Mouse (Mus musculus): ENCODE data around the gene Cttn. TPM values are rescaled to one million over a fixed set of nuclear protein-coding genes. Genes with fewer than 3 reads are reported as not detected.

The Cttn gene
- polyA plus RNA-seq, 1 experiment from 2014 or later: 169 TPM

DNA sequence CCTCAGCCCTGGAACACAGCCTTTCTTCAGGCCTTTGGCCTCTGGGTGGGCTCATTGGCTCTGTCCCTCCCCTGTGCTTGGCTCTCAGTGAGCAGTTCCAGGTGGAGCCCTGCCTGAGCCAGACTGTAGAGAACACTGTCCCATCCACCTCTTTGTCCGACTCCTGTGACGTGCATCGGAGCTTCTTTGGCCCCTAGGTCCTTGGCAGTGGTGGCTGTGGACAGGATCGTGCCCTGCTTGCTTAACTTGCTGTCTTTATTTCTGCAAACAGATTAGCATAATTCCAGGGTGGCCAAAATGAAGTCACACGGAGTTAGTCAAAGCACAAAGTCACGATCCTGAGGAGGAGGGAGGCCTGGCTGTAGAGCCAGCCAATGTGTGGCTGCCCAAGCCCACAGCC is 49.3 kb downstream of the Cttn start:
- Histone ChIP-seq H3K27ac (replicated peaks; ENCODE audit: low read depth, low read length) (no peak overlapping the region), H3K9ac (replicated peaks; ENCODE audit: low read length) (no peak overlapping the region), H3K36me3 (replicated peaks; ENCODE audit: control insufficient read depth, insufficient read depth, low read depth, low read length) (no peaks in the 10 kb centered on the region), H3K9me3 (replicated peaks; ENCODE audit: control insufficient read depth, low read length) (no peaks in the 10 kb centered on the region), H3K4me2 (ENCODE audit: low read depth, low read length) (no peak overlapping the region), H3K27me3 (ENCODE audit: control insufficient read depth, insufficient read depth, low read length) (no peaks in the 10 kb centered on the region), H3K4me3 (ENCODE audit: low read depth, low read length) (no peak overlapping the region), H3K4me1 (ENCODE audit: control insufficient read depth, insufficient read depth, low read length) (peaks cover 5% of the 10 kb centered on the region)
- DNase-seq (ENCODE audit: low spot score) (no peak), ATAC-seq (replicated peaks; ENCODE audit: insufficient number of reproducible peaks, low FRiP score, low TSS enrichment, low read depth) (no peak; the same call in 1 of the 2 replicates)
- WGBS: 72% methylated on average over 6 of the region's 6 CpGs

DNA sequence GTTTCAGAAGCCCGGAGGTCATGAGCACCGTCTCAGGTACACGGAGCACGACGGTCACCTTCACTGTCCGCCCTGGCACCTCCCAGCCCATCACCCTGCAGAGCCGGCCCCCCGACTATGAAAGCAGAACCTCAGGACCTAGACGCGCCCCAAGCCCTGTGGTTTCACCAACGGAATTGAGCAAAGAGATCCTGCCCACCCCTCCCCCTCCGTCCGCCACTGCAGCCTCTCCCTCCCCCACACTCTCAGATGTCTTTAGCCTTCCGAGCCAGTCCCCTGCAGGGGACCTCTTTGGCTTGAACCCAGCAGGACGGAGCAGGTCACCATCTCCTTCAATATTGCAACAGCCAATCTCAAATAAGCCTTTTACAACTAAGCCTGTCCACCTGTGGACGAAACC is 50.3 kb downstream of the Cttn start:
- no peak overlapping the region for H3K27ac ChIP-seq (replicated peaks; ENCODE audit: low read depth, low read length)
- no peak overlapping the region for H3K4me2 ChIP-seq (ENCODE audit: low read depth, low read length)

DNA sequence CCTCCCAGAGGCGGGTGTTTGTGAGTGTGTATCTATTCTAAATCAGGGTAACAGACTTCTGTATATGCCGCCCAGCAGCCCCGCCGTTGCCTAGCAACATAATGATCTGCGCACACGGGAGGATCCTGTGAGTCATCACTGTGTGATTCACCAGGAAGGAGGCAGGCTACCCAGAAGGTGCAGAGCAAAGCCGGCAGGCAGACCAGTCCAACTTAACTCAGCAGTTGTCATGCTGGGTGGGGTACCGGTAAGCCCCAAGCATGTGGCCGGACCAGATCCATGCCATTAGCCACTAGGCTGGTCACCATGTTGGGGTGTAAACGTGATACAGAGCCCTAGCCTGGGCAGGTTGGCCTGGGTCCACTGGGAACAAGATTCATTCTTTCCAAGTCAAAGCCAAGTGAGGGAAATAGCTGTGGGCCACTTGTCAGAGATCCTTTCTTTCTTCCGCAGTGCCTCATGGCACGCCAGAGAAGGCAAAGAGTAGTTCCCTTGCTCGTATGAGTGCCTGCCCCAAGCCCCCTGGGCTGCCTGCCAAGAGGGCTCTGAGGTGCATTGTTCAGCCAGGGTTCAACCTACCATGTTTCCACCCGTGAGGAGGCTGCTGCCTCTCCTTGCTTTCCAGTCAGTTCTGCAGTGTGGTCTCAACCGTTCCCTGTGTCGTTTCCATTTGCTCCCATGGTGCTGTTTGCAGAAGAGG is 53.0 kb downstream of the Cttn start:
- no peak overlapping the region for H3K4me2 ChIP-seq (ENCODE audit: low read depth, low read length)
- no peaks in the 10 kb centered on the region for H3K27me3 ChIP-seq (ENCODE audit: control insufficient read depth, insufficient read depth, low read length)
- DNase-seq (ENCODE audit: low spot score) (peak; percentile 41), ATAC-seq (replicated peaks; ENCODE audit: insufficient number of reproducible peaks, low FRiP score, low TSS enrichment, low read depth) (no peak)
- H3K27ac ChIP-seq (replicated peaks; ENCODE audit: low read depth, low read length): no peak overlapping the region
- WGBS: 52% methylated on average over 16 of the region's 16 CpGs
- H3K9ac ChIP-seq (replicated peaks; ENCODE audit: low read length): no peak overlapping the region
- H3K4me3 ChIP-seq (ENCODE audit: low read depth, low read length): no peak overlapping the region
- H3K9me3 ChIP-seq (replicated peaks; ENCODE audit: control insufficient read depth, low read length): no peaks in the 10 kb centered on the region
- peaks cover 5% of the 10 kb centered on the region for H3K4me1 ChIP-seq (ENCODE audit: control insufficient read depth, insufficient read depth, low read length)
- no peaks in the 10 kb centered on the region for H3K36me3 ChIP-seq (replicated peaks; ENCODE audit: control insufficient read depth, insufficient read depth, low read depth, low read length)

More for the DNA sequence above, 50.3 kb downstream of the Cttn start:
- ATAC-seq (replicated peaks; ENCODE audit: insufficient number of reproducible peaks, low FRiP score, low TSS enrichment, low read depth) (no peak), DNase-seq (ENCODE audit: low spot score) (peak; percentile 14)
- Histone ChIP-seq H3K9ac (replicated peaks; ENCODE audit: low read length) (no peak overlapping the region), H3K4me3 (ENCODE audit: low read depth, low read length) (no peak overlapping the region), H3K27me3 (ENCODE audit: control insufficient read depth, insufficient read depth, low read length) (no peaks in the 10 kb centered on the region), H3K36me3 (replicated peaks; ENCODE audit: control insufficient read depth, insufficient read depth, low read depth, low read length) (no peaks in the 10 kb centered on the region), H3K4me1 (ENCODE audit: control insufficient read depth, insufficient read depth, low read length) (peaks cover 5% of the 10 kb centered on the region), H3K9me3 (replicated peaks; ENCODE audit: control insufficient read depth, low read length) (no peaks in the 10 kb centered on the region)
- 20% methylated on average over 16 of the region's 16 CpGs for WGBS

DNA sequence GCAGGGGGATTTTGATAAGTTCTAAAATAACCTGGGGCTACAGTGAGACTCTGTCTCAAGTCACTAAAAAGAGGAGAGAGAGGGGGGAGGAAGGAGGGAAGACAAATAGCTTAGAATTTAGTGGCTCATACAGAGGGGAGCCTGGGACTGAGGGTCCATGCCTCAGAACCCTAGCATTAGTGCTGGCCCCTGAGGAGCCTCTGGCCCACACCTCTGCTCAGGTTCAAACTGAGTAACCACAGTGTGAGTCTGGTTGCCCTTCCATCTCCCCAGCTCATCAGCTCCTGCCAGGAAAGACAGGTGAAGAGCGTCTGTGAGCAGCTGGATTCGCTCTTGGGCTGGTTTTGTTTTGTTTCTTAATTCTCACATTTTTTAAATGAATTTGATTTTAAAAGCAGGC is 53.6 kb downstream of the Cttn start:
- DNase-seq (ENCODE audit: low spot score) (no peak), ATAC-seq (replicated peaks; ENCODE audit: insufficient number of reproducible peaks, low FRiP score, low TSS enrichment, low read depth) (no peak)
- peaks cover 5% of the 10 kb centered on the region for H3K4me1 ChIP-seq (ENCODE audit: control insufficient read depth, insufficient read depth, low read length)
- no peak overlapping the region for H3K27ac ChIP-seq (replicated peaks; ENCODE audit: low read depth, low read length)
- H3K27me3 ChIP-seq (ENCODE audit: control insufficient read depth, insufficient read depth, low read length): no peaks in the 10 kb centered on the region
- 83% methylated on average over 2 of the region's 2 CpGs for WGBS
- no peaks in the 10 kb centered on the region for H3K9me3 ChIP-seq (replicated peaks; ENCODE audit: control insufficient read depth, low read length)
- no peak overlapping the region for H3K9ac ChIP-seq (replicated peaks; ENCODE audit: low read length)
- no peaks in the 10 kb centered on the region for H3K36me3 ChIP-seq (replicated peaks; ENCODE audit: control insufficient read depth, insufficient read depth, low read depth, low read length)
- H3K4me2 ChIP-seq (ENCODE audit: low read depth, low read length): no peak overlapping the region
- H3K4me3 ChIP-seq (ENCODE audit: low read depth, low read length): no peak overlapping the region

DNA sequence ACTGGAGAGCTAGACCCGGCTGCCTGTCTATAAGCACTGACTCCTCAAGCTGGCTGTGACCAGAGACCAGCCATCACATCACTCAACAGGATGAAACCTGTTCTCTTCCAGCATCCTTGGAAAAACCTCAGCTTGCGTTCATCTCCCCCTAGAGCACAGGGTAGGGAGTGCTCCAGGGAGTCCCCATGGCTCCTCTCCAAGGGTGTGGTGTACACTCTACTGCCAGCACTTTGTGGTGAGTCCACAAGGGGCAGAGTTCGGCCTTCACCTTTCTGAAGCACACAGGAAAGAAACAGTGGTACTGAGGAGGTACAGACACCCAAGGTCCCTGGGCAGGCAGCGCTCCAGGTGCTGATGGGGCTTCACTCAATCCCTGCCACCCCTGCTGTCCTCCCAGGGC is 55.0 kb downstream of the Cttn start:
- Histone ChIP-seq H3K36me3 (replicated peaks; ENCODE audit: control insufficient read depth, insufficient read depth, low read depth, low read length) (no peaks in the 10 kb centered on the region), H3K27ac (replicated peaks; ENCODE audit: low read depth, low read length) (no peak overlapping the region), H3K4me3 (ENCODE audit: low read depth, low read length) (no peak overlapping the region), H3K9me3 (replicated peaks; ENCODE audit: control insufficient read depth, low read length) (no peaks in the 10 kb centered on the region), H3K4me1 (ENCODE audit: control insufficient read depth, insufficient read depth, low read length) (peaks cover 5% of the 10 kb centered on the region), H3K9ac (replicated peaks; ENCODE audit: low read length) (no peak overlapping the region), H3K4me2 (ENCODE audit: low read depth, low read length) (no peak overlapping the region), H3K27me3 (ENCODE audit: control insufficient read depth, insufficient read depth, low read length) (no peaks in the 10 kb centered on the region)
- ATAC-seq (replicated peaks; ENCODE audit: insufficient number of reproducible peaks, low FRiP score, low TSS enrichment, low read depth): no peak
- DNase-seq (ENCODE audit: low spot score): no peak
- WGBS: 68% methylated on average over 4 of the region's 4 CpGs

DNA sequence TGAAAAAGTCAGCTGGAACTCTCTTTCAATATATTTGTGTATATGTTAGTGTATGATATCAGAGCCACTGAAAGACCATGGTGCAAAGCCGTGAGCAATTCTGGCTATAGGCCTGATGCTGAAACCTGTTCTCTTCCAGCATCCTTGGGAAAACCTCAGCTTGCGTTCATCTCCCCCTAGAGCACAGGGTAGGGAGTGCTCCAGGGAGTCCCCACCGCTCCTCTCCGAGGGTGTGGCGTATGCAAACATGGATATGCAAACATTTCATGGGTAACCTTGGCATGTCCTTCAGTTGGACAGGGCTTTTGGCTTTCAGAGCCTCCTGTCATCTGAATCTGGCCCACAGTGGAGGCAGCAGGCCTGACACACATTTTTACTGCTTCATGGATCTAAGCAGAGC is 56.2 kb downstream of the Cttn start:
- Histone ChIP-seq H3K9ac (replicated peaks; ENCODE audit: low read length) (no peak overlapping the region), H3K4me3 (ENCODE audit: low read depth, low read length) (no peak overlapping the region), H3K4me1 (ENCODE audit: control insufficient read depth, insufficient read depth, low read length) (no peaks in the 10 kb centered on the region; the same call in 1 of the 2 replicates), H3K4me2 (ENCODE audit: low read depth, low read length) (no peak overlapping the region), H3K27ac (replicated peaks; ENCODE audit: low read depth, low read length) (no peak overlapping the region), H3K9me3 (replicated peaks; ENCODE audit: control insufficient read depth, low read length) (no peaks in the 10 kb centered on the region), H3K36me3 (replicated peaks; ENCODE audit: control insufficient read depth, insufficient read depth, low read depth, low read length) (no peaks in the 10 kb centered on the region), H3K27me3 (ENCODE audit: control insufficient read depth, insufficient read depth, low read length) (no peaks in the 10 kb centered on the region)
- DNase-seq (ENCODE audit: low spot score) (no peak), ATAC-seq (replicated peaks; ENCODE audit: insufficient number of reproducible peaks, low FRiP score, low TSS enrichment, low read depth) (no peak)
- WGBS: 79% methylated on average over 5 of the region's 5 CpGs

DNA sequence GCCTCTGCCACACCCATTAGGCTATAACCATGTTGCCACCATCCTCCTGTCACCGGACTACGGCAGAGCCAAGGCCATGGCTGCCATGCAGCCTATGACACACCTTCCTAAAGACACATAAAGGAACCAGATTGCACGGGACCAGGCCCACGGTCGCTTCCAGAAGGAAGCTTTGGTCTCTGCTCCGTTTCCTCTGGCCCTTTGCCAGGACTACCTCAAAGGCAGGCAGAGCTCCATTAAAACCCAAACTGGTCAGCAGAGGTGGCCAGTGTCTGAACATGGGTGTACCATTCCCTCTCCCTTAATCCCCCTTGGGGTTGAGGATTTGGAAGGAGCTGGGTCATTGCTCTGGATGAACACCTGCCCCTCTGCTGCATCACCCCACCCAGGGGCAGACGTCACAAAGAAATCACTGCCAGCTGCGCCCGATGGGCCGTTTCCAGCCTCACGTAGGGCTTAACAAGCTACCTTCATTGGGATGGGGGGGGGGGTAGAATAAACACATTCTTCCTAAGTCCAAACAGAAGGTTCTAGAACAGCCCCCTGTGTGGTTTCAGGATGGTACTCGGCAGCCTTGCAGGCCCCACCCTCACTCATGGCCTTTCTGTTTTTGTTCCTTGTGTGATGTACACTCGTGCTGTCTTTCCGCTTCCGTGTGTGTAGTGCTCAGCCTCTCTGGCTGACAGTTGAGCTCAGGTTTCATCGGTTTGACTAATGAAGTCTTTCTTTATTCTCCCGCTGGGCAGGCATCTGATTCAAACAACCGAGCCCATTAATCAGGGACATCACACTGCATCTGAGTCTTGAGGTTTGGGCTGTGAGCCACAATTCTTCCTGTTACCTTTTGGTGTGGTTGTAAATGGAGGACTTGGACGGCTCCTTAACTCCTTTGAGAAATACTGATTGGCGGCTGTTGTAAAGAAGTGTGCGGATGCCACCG is 58.6 kb downstream of the Cttn start:
- Histone ChIP-seq H3K4me2 (ENCODE audit: low read depth, low read length) (no peak overlapping the region), H3K4me3 (ENCODE audit: low read depth, low read length) (no peak overlapping the region), H3K27ac (replicated peaks; ENCODE audit: low read depth, low read length) (no peak overlapping the region), H3K27me3 (ENCODE audit: control insufficient read depth, insufficient read depth, low read length) (no peaks in the 10 kb centered on the region), H3K9me3 (replicated peaks; ENCODE audit: control insufficient read depth, low read length) (no peaks in the 10 kb centered on the region), H3K4me1 (ENCODE audit: control insufficient read depth, insufficient read depth, low read length) (no peaks in the 10 kb centered on the region), H3K9ac (replicated peaks; ENCODE audit: low read length) (no peak overlapping the region), H3K36me3 (replicated peaks; ENCODE audit: control insufficient read depth, insufficient read depth, low read depth, low read length) (no peaks in the 10 kb centered on the region)
- DNase-seq (ENCODE audit: low spot score): no peak
- no peak for ATAC-seq (replicated peaks; ENCODE audit: insufficient number of reproducible peaks, low FRiP score, low TSS enrichment, low read depth)
- 60% methylated on average over 22 of the region's 22 CpGs for WGBS

DNA sequence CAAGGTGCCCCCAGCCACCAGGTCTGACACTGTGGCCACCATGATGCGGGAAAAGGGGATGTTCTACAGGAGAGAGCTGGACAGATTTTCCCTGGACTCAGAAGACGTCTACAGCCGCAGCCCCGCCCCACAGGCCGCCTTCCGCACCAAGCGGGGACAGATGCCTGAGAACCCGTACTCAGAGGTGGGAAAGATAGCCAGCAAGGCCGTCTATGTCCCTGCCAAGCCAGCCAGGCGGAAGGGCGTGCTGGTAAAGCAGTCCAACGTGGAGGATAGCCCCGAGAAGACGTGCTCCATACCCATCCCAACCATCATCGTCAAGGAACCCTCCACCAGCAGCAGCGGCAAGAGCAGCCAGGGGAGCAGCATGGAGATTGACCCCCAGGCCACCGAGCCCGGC is 61.1 kb downstream of the Cttn start:
- H3K9me3 ChIP-seq (replicated peaks; ENCODE audit: control insufficient read depth, low read length): no peaks in the 10 kb centered on the region
- H3K4me1 ChIP-seq (ENCODE audit: control insufficient read depth, insufficient read depth, low read length): no peaks in the 10 kb centered on the region
- no peaks in the 10 kb centered on the region for H3K27me3 ChIP-seq (ENCODE audit: control insufficient read depth, insufficient read depth, low read length)
- no peaks in the 10 kb centered on the region for H3K36me3 ChIP-seq (replicated peaks; ENCODE audit: control insufficient read depth, insufficient read depth, low read depth, low read length)
- ATAC-seq (replicated peaks; ENCODE audit: insufficient number of reproducible peaks, low FRiP score, low TSS enrichment, low read depth): no peak
- H3K4me2 ChIP-seq (ENCODE audit: low read depth, low read length): no peak overlapping the region
- no peak overlapping the region for H3K27ac ChIP-seq (replicated peaks; ENCODE audit: low read depth, low read length)
- no peak for DNase-seq (ENCODE audit: low spot score)
- no peak overlapping the region for H3K9ac ChIP-seq (replicated peaks; ENCODE audit: low read length)
- no peak overlapping the region for H3K4me3 ChIP-seq (ENCODE audit: low read depth, low read length)
- 85% methylated on average over 18 of the region's 18 CpGs for WGBS
